Mouse (Mus musculus): Measurements from ENCODE around the gene Ovca2. TPM values are rescaled to one million over a fixed set of nuclear protein-coding genes. Genes with fewer than 3 reads are reported as not detected.
A peak's percentile ranks its signal among the peaks of the same experiment; 100 is the strongest.

Gene Ovca2
- polyA plus RNA-seq (2014; fragmentation: Nextera tagmentation; extraction: Ambion mirVana) = 17.4 and 20.3 TPM in 2 replicates

DNA sequence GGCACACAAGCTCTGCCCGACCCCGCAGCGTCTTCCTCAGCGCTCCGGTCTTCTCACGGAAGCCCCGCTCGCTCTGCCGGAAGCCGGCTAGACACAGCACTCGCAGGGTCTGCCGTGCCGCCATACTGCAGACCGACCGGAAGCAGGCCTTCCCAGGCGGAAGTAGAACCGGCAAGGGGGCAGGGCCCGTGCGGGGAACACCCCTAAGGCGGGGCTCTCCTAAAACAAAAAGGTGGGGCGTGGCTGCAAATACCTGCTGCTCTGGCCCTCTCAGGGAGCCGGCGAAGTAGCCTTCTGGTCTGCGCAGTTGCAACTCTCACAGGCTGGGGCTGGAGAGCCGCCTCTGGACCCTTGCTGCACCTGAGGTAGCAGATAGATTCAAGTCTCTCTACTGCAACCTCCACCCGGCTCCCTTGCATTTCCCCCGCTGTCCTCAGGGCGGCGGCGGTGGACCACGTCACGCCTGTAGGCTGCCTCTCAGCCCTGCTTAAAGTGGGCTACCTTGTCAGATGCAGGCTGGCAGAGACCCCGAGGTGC is at the start of gene Ovca2:
TSS of gene Ovca2 (minus strand) at position 164 of the 537 bp plus-strand sequence.
- Histone ChIP-seq H3K27me3 (ENCODE audit: control insufficient read depth, insufficient read depth, low read length) (no peaks in the 10 kb centered on the region), H3K4me2 (replicated peaks) (peak within 1 kb of the TSS; percentile 98), H3K9ac (peak within 1 kb of the TSS; percentile 81), H3K36me3 (replicated peaks; ENCODE audit: control insufficient read depth, insufficient read depth) (peaks cover 35% of the 10 kb centered on the region), H3K27ac (peak within 1 kb of the TSS; percentile 83), H3K4me1 (replicated peaks; ENCODE audit: control insufficient read depth, insufficient read depth, low read length) (peaks cover 13% of the 10 kb centered on the region), H3K9me3 (ENCODE audit: control insufficient read depth, low read length) (no peaks in the 10 kb centered on the region), H3K4me3 (replicated peaks; ENCODE audit: low read length) (peak within 1 kb of the TSS; percentile 70)
- peak; percentile 88 for DNase-seq (ENCODE audit: low spot score)
- under 1% methylated on average over 33 of the region's 33 CpGs for WGBS
- ATAC-seq (ENCODE audit: low FRiP score) = peak; percentile 95

GRCm38 (mm10) chr11:75227632-75228031 is 49.0 kb upstream of the Ovca2 start:
- Histone ChIP-seq H3K4me3 (replicated peaks; ENCODE audit: low read length) (no peak overlapping the region), H3K36me3 (replicated peaks; ENCODE audit: control insufficient read depth, insufficient read depth) (no peaks in the 10 kb centered on the region), H3K4me1 (replicated peaks; ENCODE audit: control insufficient read depth, insufficient read depth, low read length) (0 out of 2 replicates have a peak, but pooled peaks cover 3% of the 10 kb centered on the region), H3K27ac (no peak overlapping the region), H3K9me3 (ENCODE audit: control insufficient read depth, low read length) (no peaks in the 10 kb centered on the region), H3K9ac (no peak overlapping the region), H3K4me2 (replicated peaks) (no peak overlapping the region), H3K27me3 (ENCODE audit: control insufficient read depth, insufficient read depth, low read length) (no peaks in the 10 kb centered on the region)
- no peak for DNase-seq (ENCODE audit: low spot score)
- no peak for ATAC-seq (ENCODE audit: low FRiP score)
- 57% methylated on average over 3 of the region's 3 CpGs for WGBS

DNA sequence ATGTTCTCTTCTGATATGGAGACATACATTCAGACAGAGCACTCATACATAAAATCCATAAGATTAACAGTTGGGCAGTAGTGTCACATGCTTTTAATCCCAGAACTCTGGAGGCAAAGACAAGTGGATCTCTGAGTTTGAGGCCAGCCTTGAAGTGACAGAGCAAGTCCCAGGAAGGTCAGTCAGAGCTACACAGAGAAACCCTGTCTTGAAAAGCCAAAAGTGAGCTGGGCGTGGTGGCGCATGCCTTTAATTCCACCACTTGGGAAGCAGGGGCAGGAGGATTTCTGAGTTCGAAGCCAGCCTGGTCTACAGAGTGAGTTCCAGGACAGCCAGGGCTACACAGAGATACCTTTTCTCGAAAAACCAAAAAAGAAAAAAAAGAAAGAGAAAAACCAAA is 46.2 kb upstream of the Ovca2 start:
- H3K4me2 ChIP-seq (replicated peaks) = no peak overlapping the region
- H3K9me3 ChIP-seq (ENCODE audit: control insufficient read depth, low read length) = no peaks in the 10 kb centered on the region
- no peaks in the 10 kb centered on the region for H3K36me3 ChIP-seq (replicated peaks; ENCODE audit: control insufficient read depth, insufficient read depth)
- no peak for ATAC-seq (ENCODE audit: low FRiP score)
- H3K9ac ChIP-seq = no peak overlapping the region
- H3K4me1 ChIP-seq (replicated peaks; ENCODE audit: control insufficient read depth, insufficient read depth, low read length) = no peaks in the 10 kb centered on the region
- no peak overlapping the region for H3K27ac ChIP-seq
- DNase-seq (ENCODE audit: low spot score) = no peak
- H3K27me3 ChIP-seq (ENCODE audit: control insufficient read depth, insufficient read depth, low read length) = no peaks in the 10 kb centered on the region
- no peak overlapping the region for H3K4me3 ChIP-seq (replicated peaks; ENCODE audit: low read length)
- 85% methylated on average over 4 of the region's 4 CpGs for WGBS

GRCm38 (mm10) chr11:75224062-75224461 is 45.4 kb upstream of the Ovca2 start:
- Histone ChIP-seq H3K27me3 (ENCODE audit: control insufficient read depth, insufficient read depth, low read length) (no peaks in the 10 kb centered on the region), H3K36me3 (replicated peaks; ENCODE audit: control insufficient read depth, insufficient read depth) (no peaks in the 10 kb centered on the region), H3K9me3 (ENCODE audit: control insufficient read depth, low read length) (no peaks in the 10 kb centered on the region), H3K4me1 (replicated peaks; ENCODE audit: control insufficient read depth, insufficient read depth, low read length) (no peaks in the 10 kb centered on the region), H3K27ac (no peak overlapping the region), H3K4me2 (replicated peaks) (no peak overlapping the region), H3K9ac (no peak overlapping the region), H3K4me3 (replicated peaks; ENCODE audit: low read length) (no peak overlapping the region)
- ATAC-seq (ENCODE audit: low FRiP score) (no peak), DNase-seq (ENCODE audit: low spot score) (no peak)
- WGBS = 85% methylated on average over 12 of the region's 12 CpGs

DNA sequence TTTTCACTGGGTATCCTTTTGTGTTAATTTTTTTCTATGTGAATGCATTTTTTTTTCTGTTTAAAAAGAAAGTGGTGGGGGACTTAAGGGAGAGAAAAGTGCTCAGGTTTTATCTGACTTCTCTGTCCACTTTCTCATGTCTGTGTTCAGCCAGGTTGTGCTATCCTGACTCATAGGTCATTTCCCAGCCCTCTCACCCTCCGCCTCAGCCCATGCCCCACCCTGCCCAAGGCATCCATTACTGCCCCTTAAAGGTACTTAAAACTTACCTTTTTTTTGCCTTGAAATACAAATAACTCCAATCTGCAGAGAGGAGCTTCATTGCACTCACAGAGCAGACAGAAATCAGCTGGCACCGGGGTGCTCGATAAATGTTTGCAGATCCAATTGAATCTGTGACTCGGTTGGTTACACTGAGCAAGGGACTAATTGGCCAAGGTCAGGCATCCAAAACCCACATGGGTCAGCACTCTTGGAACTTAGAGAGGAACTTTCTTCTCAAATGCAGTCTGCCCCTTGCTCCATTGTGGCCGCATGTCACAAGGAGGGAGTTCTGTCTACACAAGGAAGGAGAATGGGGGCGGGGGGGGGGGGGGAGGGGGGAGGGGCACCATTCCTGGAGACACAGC is 42.0 kb upstream of the Ovca2 start:
- no peak overlapping the region for H3K9ac ChIP-seq
- WGBS = 45% methylated on average over 5 of the region's 6 CpGs
- no peaks in the 10 kb centered on the region for H3K36me3 ChIP-seq (replicated peaks; ENCODE audit: control insufficient read depth, insufficient read depth)
- no peak overlapping the region for H3K4me2 ChIP-seq (replicated peaks)
- H3K9me3 ChIP-seq (ENCODE audit: control insufficient read depth, low read length) = no peaks in the 10 kb centered on the region
- H3K27ac ChIP-seq = no peak overlapping the region
- no peak for ATAC-seq (ENCODE audit: low FRiP score)
- H3K4me3 ChIP-seq (replicated peaks; ENCODE audit: low read length) = no peak overlapping the region
- no peak for DNase-seq (ENCODE audit: low spot score)
- H3K4me1 ChIP-seq (replicated peaks; ENCODE audit: control insufficient read depth, insufficient read depth, low read length) = peaks cover 4% of the 10 kb centered on the region
- H3K27me3 ChIP-seq (ENCODE audit: control insufficient read depth, insufficient read depth, low read length) = no peaks in the 10 kb centered on the region

GRCm38 (mm10) chr11:75220115-75220514 is 41.5 kb upstream of the Ovca2 start:
- Histone ChIP-seq H3K36me3 (replicated peaks; ENCODE audit: control insufficient read depth, insufficient read depth) (no peaks in the 10 kb centered on the region), H3K9me3 (ENCODE audit: control insufficient read depth, low read length) (no peaks in the 10 kb centered on the region), H3K9ac (no peak overlapping the region), H3K4me1 (replicated peaks; ENCODE audit: control insufficient read depth, insufficient read depth, low read length) (peaks cover 9% of the 10 kb centered on the region), H3K4me3 (replicated peaks; ENCODE audit: low read length) (no peak overlapping the region), H3K4me2 (replicated peaks) (no peak overlapping the region), H3K27me3 (ENCODE audit: control insufficient read depth, insufficient read depth, low read length) (no peaks in the 10 kb centered on the region), H3K27ac (no peak overlapping the region)
- no peak for DNase-seq (ENCODE audit: low spot score)
- no peak for ATAC-seq (ENCODE audit: low FRiP score)
- WGBS = 41% methylated on average over 9 of the region's 9 CpGs

DNA sequence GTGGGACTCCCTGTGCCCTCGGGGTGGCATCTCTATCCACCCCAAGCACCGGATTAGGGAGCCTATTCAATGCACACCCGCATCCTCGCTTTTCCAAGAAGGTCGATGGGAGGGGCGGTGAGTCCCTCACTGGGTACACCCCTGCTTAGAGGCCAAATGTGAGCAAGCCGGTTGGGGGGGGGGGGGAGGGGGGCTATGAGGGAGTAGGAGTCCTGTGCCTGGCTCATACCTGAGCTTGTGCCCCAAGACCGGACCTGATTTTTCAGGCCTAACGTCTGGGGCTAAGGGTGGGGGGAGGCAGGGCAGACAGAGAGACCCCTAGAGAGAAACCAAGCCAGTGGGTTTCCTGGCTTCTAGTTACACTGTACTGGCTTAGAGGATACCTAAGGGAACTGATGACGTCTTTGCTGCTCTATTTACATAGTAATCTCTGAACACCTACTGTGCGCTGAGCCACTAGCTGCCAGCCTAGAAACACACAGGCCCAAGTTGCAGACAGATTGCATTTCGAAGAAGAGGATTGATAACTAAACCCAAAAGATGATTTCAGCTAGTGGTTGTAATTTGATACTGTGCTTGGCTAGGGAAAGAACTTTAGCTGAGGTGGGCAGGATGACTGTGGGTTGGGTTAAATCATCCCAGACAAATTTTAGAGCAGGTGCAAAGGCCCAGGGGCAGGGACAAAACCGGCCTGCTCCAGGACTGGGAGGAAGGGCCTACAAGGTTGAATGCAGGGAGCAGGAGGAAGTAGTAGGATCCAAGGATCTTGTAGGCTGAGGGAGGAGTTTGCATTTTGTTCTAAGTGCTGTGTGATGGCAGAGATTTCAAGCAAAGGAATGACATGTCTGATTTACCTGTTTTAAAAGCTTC is 35.7 kb upstream of the Ovca2 start:
- Histone ChIP-seq H3K36me3 (replicated peaks; ENCODE audit: control insufficient read depth, insufficient read depth) (no peaks in the 10 kb centered on the region), H3K9me3 (ENCODE audit: control insufficient read depth, low read length) (no peaks in the 10 kb centered on the region), H3K27me3 (ENCODE audit: control insufficient read depth, insufficient read depth, low read length) (no peaks in the 10 kb centered on the region), H3K27ac (peak overlapping the region; percentile 54; the same call in 1 of the 2 replicates), H3K4me3 (replicated peaks; ENCODE audit: low read length) (peak overlapping the region; percentile 16; the same call in 1 of the 2 replicates), H3K4me1 (replicated peaks; ENCODE audit: control insufficient read depth, insufficient read depth, low read length) (peaks cover 26% of the 10 kb centered on the region), H3K9ac (peak overlapping the region; percentile 57), H3K4me2 (replicated peaks) (peak overlapping the region; percentile 58)
- ATAC-seq (ENCODE audit: low FRiP score) = peak; percentile 49
- no peak for DNase-seq (ENCODE audit: low spot score)
- 18% methylated on average over 13 of the region's 13 CpGs for WGBS

- WGBS = 2% methylated on average over 35 of the region's 35 CpGs
- Histone ChIP-seq H3K9me3 (ENCODE audit: control insufficient read depth, low read length) (no peaks in the 10 kb centered on the region), H3K4me2 (replicated peaks) (peak overlapping the region; percentile 58), H3K4me1 (replicated peaks; ENCODE audit: control insufficient read depth, insufficient read depth, low read length) (peaks cover 26% of the 10 kb centered on the region), H3K27me3 (ENCODE audit: control insufficient read depth, insufficient read depth, low read length) (no peaks in the 10 kb centered on the region), H3K27ac (peak overlapping the region; percentile 54; the same call in 1 of the 2 replicates), H3K9ac (peak overlapping the region; percentile 57), H3K4me3 (replicated peaks; ENCODE audit: low read length) (peak overlapping the region; percentile 16; the same call in 1 of the 2 replicates), H3K36me3 (replicated peaks; ENCODE audit: control insufficient read depth, insufficient read depth) (no peaks in the 10 kb centered on the region)
- no peak for DNase-seq (ENCODE audit: low spot score)
- peak; percentile 65 for ATAC-seq (ENCODE audit: low FRiP score)
Measured at GRCm38 (mm10) chr11:75213372-75214080, 34.9 kb upstream of the Ovca2 start.

- 41% methylated on average over 3 of the region's 3 CpGs for WGBS
- no peak for ATAC-seq (ENCODE audit: low FRiP score)
- no peak overlapping the region for H3K4me2 ChIP-seq (replicated peaks)
Measured at GRCm38 (mm10) chr11:75212876-75213275, 34.2 kb upstream of the Ovca2 start.

More at GRCm38 (mm10) chr11:75212876-75213275, 34.2 kb upstream of the Ovca2 start:
- no peak for DNase-seq (ENCODE audit: low spot score)
- Histone ChIP-seq H3K4me3 (replicated peaks; ENCODE audit: low read length) (no peak overlapping the region), H3K9ac (no peak overlapping the region), H3K36me3 (replicated peaks; ENCODE audit: control insufficient read depth, insufficient read depth) (no peaks in the 10 kb centered on the region), H3K27ac (0 out of 2 replicates have a peak overlapping the region, but pooled peaks have one; percentile 26), H3K4me1 (replicated peaks; ENCODE audit: control insufficient read depth, insufficient read depth, low read length) (peaks cover 26% of the 10 kb centered on the region), H3K9me3 (ENCODE audit: control insufficient read depth, low read length) (no peaks in the 10 kb centered on the region), H3K27me3 (ENCODE audit: control insufficient read depth, insufficient read depth, low read length) (no peaks in the 10 kb centered on the region)

Data from hindbrain, embryonic 14.5 days (tissue).